Mouse (Mus musculus): ENCODE data around the gene Fam163a.
"Not testable (repeated sequence)": the region's sequence is repeated elsewhere in the genome, so short reads cannot be mapped to it uniquely, and the experiment has no call there.

Gene Fam163a

GRCm38 (mm10) chr1:156204656-156205131 lies at the start of gene Fam163a:
Fam163a (minus strand) TSS chr1:156205026.
- no peak for DNase-seq (ENCODE audit: low read depth)

GRCm38 (mm10) chr1:156251096-156251495 lies 46.3 kb upstream of the Fam163a start:
- not testable (repeated sequence) for DNase-seq (ENCODE audit: low read depth)

- DNase-seq (ENCODE audit: low read depth): no peak
These were observed 43.1 kb upstream of the Fam163a start for GRCm38 (mm10) chr1:156247893-156248292.

- DNase-seq (ENCODE audit: low read depth): peak; percentile 73
These were observed 37.0 kb upstream of the Fam163a start for GRCm38 (mm10) chr1:156241713-156242348.

- DNase-seq (ENCODE audit: low read depth): peak; percentile 69
These were observed 36.2 kb upstream of the Fam163a start for GRCm38 (mm10) chr1:156241035-156241434.

- no peak for DNase-seq (ENCODE audit: low read depth)
These were observed 26.3 kb upstream of the Fam163a start for GRCm38 (mm10) chr1:156231122-156231521.

- no peak for DNase-seq (ENCODE audit: low read depth)
These were observed 25.7 kb upstream of the Fam163a start for GRCm38 (mm10) chr1:156230339-156231089.

- peak; percentile 52 for DNase-seq (ENCODE audit: low read depth)
These were observed 24.6 kb upstream of the Fam163a start for GRCm38 (mm10) chr1:156229448-156229847.

- DNase-seq (ENCODE audit: low read depth): no peak
These were observed 23.9 kb upstream of the Fam163a start for GRCm38 (mm10) chr1:156228728-156229127.

GRCm38 (mm10) chr1:156226903-156227302 lies 22.1 kb upstream of the Fam163a start:
- DNase-seq (ENCODE audit: low read depth): no peak

- DNase-seq (ENCODE audit: low read depth): no peak
These were observed 17.6 kb upstream of the Fam163a start for GRCm38 (mm10) chr1:156222205-156223000.

- DNase-seq (ENCODE audit: low read depth): no peak
These were observed 16.5 kb upstream of the Fam163a start for GRCm38 (mm10) chr1:156221327-156221726.

GRCm38 (mm10) chr1:156218573-156218972 lies 13.7 kb upstream of the Fam163a start:
- no peak for DNase-seq (ENCODE audit: low read depth)

- DNase-seq (ENCODE audit: low read depth): no peak
These were observed 13.1 kb upstream of the Fam163a start for GRCm38 (mm10) chr1:156217941-156218340.

GRCm38 (mm10) chr1:156217393-156217792 lies 12.6 kb upstream of the Fam163a start:
- peak; percentile 29 for DNase-seq (ENCODE audit: low read depth)

GRCm38 (mm10) chr1:156216249-156216648 lies 11.4 kb upstream of the Fam163a start:
- no peak for DNase-seq (ENCODE audit: low read depth)

- no peak for DNase-seq (ENCODE audit: low read depth)
These were observed 9.8 kb upstream of the Fam163a start for GRCm38 (mm10) chr1:156214651-156215050.

GRCm38 (mm10) chr1:156212923-156213322 lies 8.1 kb upstream of the Fam163a start:
- DNase-seq (ENCODE audit: low read depth): no peak

- no peak for DNase-seq (ENCODE audit: low read depth)
These were observed 7.0 kb upstream of the Fam163a start for GRCm38 (mm10) chr1:156211809-156212317.

GRCm38 (mm10) chr1:156205164-156205563 lies 338 bp upstream of the Fam163a start:
- DNase-seq (ENCODE audit: low read depth): no peak

- no peak for DNase-seq (ENCODE audit: low read depth)
These were observed 718 bp downstream of the Fam163a start for GRCm38 (mm10) chr1:156203961-156204655.

- DNase-seq (ENCODE audit: low read depth): no peak
These were observed 2.2 kb downstream of the Fam163a start for GRCm38 (mm10) chr1:156202661-156203060.
